Mouse (Mus musculus) embryo, embryonic 10 days (tissue): ENCODE results near the gene Gm5168.
"Not testable (repeated sequence)": the region's sequence is repeated elsewhere in the genome, so short reads cannot be mapped to it uniquely, and the experiment has no call there.

Experiments used
- DNase-seq: peaks from one replicate; pipeline ENCODE4 v3.0.0-alpha.2; 2015; ENCODE audit warnings: low spot score

Gene Gm5168

GRCm38 (mm10) chrX:26050941-26051340 lies at the start of gene Gm5168:
TSS of gene Gm5168 (minus strand) at chrX:26051041.
- DNase-seq = not testable (repeated sequence)
